Mouse (Mus musculus) spleen, adult 18-20 months (tissue): ENCODE measurements around the gene Hsd3b4.
"Not testable (repeated sequence)": the region's sequence is repeated elsewhere in the genome, so short reads cannot be mapped to it uniquely, and the experiment has no call there.

Experiments
- DNase-seq, 2 experiments: peaks; one replicate each; pipeline ENCODE4 v3.0.0; 2022; ENCODE audit warnings: mixed read lengths in 2 of 2

Hsd3b4 gene

DNA sequence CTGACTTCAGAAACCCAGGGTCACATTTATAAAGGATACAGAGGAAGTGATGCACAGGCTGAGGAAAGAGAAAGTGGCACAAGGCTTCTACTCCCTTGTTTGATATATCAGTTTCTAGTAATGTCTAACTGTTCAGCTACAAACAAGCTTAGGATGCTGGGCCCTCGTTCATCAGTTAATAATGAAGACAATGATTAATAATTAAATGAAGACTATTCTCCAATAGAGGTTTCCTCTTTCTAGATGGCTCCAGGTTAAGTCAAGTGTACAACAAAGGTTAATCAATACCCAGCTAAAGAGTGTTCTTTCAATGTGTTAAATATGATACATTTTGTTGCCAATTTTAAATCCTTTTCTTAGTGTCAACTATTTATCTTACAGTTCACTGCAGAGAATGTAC is at the start of gene Hsd3b4:
TSS of gene Hsd3b4 (minus strand) at position 101 of the 400 bp plus-strand sequence.
- DNase-seq = not testable (repeated sequence)

DNA sequence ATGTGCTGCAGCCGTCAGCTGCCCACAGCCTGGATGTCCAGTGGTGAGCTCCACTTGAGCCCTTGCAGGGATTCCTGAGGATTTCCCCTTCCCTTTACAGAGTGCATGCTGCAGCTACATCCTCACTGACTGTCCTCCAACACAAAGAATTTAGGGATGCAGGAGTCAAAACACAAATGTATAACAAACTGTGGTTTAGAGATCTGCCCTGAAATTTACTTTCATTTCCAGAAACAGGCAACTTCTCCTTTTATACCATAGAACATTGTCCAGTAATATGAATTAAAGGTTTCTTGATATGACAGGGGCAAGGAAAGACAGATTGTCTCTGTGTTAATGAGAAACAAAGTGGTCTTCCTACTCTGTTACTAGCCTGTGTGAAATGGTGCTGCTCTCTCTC is 40.5 kb upstream of the Hsd3b4 start:
- DNase-seq = not testable (repeated sequence)

DNA sequence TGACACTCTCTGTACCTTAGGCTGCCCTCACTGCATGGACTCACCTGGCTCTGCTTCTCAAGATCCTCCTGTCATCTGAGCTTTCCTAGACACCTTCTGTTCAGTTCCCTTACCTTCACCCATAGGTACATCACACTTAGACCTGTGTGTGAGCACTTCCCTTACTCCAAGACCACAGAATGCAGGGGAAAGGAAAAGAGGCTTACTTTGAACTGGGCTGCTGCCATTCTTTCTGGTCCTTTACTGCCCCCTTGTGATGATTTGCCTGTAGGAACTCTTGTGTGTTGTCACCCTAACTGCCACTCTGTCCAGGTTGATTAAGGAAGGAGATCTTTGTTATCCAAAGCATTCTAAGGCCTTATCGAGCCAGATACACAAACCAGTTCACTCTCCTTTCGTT is 39.9 kb upstream of the Hsd3b4 start:
- not testable (repeated sequence) for DNase-seq

DNA sequence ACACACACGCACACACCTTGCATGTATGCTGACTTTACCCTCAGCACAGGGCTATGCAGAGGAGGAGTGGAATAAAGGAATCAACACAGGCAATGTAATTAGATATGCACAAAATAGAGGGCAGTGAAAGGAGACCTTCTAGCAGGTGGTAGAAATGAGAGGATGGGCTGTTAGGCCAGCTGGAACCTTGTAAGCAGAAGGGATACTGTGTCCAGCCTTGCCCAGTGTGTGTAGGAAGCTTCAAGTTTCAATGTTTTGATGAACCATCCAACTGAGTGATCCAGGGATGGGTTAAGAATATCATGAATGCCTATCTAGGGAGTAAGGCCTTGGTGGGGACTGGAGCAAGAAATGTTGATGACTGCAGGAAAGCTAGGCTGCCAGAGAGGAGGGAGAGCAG is 38.2 kb upstream of the Hsd3b4 start:
- not testable (repeated sequence) for DNase-seq

DNA sequence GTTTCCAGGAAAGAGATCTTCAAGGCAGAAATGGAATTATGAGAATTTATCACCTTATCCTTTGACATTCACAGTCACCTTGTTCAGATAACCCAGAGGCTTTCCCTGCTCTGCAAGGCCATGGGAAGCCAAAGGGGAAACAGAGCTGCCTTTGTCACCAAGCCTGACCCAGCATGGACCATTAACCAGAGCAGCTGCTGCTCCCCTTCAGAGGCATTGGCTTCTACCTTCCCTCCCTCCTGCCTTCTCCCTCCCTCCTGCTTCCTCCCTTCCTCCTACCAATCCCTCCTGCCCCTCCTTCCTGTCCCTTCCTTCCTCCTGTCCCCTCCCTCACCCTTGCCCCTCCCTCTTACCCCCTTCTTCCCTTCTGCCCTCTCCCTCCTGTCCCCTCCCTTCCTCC is 37.3 kb upstream of the Hsd3b4 start:
- not testable (repeated sequence) for DNase-seq

DNA sequence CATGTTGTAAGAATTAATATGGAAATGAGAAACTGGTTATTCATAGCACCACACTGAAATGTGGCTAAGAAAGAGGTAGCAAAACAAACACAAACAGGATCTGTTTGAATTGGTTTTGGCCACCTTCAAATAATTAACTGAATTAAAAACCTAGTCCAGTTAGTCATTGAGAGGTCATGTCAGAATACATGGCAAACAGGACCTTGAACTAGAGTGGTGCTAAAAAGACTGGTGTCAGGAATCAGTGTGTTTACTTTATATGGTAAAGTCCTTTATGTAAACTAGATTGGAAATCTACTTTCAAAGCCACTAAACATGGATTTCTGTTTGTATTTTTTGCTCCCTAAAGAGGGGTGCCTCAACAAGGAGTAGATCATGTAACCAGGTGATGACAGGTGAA is 14.7 kb upstream of the Hsd3b4 start:
- DNase-seq = not testable (repeated sequence)

DNA sequence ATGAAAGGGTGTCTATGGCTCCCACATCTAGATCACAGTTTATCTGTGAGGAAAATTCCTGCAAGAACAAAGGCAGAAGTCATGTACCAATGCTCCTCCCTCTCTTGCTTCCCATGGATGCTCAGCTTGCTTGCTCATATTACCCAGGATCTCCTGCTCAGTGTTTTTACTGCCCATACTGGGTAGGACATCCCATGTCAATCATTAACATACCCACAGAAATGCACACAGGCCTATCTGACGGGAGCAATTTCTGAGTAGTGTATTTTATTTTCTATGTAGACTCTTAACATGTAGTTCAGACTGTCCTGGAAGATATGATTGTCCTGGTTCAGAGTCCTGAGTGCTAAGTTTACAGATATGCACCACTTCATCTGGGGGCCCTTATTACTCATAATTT is 14.2 kb upstream of the Hsd3b4 start:
- not testable (repeated sequence) for DNase-seq

DNA sequence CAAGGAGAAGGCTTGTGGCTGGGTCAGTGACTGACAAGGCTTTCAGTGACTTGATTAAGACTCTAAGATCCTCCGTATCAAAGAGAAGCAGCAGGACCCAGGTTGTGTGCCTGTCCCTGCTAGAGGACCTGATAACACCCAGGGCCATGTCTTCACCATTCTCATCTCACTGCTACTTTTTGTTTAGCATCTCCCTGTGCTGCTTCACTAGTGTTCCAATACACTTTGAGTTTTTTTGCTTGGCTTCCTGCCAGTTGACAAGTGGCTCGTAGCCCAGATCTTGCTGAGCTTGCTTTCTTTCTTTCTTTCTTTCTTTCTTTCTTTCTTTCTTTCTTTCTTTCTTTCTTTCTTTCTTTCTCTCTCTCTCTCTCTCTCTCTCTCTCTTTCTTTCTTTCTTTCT is 12.5 kb upstream of the Hsd3b4 start:
- DNase-seq = not testable (repeated sequence)

DNA sequence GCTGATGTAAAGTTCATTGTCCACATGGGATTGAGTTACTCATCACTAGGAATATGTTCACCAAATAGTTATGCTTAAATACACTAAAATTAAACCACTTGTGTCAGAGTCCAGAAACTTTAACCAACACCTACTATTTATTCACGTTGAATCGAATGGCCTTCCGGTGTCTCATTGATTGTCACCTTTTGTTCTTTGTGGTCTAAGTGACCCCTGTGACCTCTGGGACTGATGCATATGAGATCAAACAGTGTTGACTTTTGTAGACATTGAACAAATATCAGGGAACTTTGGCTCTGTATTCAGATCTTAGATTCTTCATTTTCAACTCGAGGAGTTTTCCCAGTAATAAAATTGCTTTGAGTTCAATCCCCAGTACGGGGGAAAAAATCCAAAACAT is 3.1 kb downstream of the Hsd3b4 start:
- DNase-seq = not testable (repeated sequence)

DNA sequence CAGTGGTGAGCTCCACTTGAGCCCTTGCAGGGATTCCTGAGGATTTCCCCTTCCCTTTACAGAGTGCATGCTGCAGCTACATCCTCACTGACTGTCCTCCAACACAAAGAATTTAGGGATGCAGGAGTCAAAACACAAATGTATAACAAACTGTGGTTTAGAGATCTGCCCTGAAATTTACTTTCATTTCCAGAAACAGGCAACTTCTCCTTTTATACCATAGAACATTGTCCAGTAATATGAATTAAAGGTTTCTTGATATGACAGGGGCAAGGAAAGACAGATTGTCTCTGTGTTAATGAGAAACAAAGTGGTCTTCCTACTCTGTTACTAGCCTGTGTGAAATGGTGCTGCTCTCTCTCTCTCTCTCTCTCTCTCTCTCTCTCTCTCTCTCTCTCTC is 12.9 kb downstream of the Hsd3b4 start:
- not testable (repeated sequence) for DNase-seq

DNA sequence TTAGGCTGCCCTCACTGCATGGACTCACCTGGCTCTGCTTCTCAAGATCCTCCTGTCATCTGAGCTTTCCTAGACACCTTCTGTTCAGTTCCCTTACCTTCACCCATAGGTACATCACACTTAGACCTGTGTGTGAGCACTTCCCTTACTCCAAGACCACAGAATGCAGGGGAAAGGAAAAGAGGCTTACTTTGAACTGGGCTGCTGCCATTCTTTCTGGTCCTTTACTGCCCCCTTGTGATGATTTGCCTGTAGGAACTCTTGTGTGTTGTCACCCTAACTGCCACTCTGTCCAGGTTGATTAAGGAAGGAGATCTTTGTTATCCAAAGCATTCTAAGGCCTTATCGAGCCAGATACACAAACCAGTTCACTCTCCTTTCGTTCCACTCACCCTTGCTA is 13.6 kb downstream of the Hsd3b4 start:
- not testable (repeated sequence) for DNase-seq

DNA sequence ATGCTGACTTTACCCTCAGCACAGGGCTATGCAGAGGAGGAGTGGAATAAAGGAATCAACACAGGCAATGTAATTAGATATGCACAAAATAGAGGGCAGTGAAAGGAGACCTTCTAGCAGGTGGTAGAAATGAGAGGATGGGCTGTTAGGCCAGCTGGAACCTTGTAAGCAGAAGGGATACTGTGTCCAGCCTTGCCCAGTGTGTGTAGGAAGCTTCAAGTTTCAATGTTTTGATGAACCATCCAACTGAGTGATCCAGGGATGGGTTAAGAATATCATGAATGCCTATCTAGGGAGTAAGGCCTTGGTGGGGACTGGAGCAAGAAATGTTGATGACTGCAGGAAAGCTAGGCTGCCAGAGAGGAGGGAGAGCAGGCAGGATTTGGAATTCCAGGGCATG is 15.3 kb downstream of the Hsd3b4 start:
- DNase-seq = not testable (repeated sequence)

DNA sequence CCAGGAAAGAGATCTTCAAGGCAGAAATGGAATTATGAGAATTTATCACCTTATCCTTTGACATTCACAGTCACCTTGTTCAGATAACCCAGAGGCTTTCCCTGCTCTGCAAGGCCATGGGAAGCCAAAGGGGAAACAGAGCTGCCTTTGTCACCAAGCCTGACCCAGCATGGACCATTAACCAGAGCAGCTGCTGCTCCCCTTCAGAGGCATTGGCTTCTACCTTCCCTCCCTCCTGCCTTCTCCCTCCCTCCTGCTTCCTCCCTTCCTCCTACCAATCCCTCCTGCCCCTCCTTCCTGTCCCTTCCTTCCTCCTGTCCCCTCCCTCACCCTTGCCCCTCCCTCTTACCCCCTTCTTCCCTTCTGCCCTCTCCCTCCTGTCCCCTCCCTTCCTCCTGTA is 16.1 kb downstream of the Hsd3b4 start:
- DNase-seq = not testable (repeated sequence)

DNA sequence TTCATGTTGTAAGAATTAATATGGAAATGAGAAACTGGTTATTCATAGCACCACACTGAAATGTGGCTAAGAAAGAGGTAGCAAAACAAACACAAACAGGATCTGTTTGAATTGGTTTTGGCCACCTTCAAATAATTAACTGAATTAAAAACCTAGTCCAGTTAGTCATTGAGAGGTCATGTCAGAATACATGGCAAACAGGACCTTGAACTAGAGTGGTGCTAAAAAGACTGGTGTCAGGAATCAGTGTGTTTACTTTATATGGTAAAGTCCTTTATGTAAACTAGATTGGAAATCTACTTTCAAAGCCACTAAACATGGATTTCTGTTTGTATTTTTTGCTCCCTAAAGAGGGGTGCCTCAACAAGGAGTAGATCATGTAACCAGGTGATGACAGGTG is 38.8 kb downstream of the Hsd3b4 start:
- not testable (repeated sequence) for DNase-seq

DNA sequence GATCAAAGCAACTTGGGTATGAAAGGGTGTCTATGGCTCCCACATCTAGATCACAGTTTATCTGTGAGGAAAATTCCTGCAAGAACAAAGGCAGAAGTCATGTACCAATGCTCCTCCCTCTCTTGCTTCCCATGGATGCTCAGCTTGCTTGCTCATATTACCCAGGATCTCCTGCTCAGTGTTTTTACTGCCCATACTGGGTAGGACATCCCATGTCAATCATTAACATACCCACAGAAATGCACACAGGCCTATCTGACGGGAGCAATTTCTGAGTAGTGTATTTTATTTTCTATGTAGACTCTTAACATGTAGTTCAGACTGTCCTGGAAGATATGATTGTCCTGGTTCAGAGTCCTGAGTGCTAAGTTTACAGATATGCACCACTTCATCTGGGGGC is 39.3 kb downstream of the Hsd3b4 start:
- not testable (repeated sequence) for DNase-seq

DNA sequence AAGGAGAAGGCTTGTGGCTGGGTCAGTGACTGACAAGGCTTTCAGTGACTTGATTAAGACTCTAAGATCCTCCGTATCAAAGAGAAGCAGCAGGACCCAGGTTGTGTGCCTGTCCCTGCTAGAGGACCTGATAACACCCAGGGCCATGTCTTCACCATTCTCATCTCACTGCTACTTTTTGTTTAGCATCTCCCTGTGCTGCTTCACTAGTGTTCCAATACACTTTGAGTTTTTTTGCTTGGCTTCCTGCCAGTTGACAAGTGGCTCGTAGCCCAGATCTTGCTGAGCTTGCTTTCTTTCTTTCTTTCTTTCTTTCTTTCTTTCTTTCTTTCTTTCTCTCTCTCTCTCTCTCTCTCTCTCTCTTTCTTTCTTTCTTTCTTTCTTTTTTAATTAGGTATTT is 41.0 kb downstream of the Hsd3b4 start:
- not testable (repeated sequence) for DNase-seq

DNA sequence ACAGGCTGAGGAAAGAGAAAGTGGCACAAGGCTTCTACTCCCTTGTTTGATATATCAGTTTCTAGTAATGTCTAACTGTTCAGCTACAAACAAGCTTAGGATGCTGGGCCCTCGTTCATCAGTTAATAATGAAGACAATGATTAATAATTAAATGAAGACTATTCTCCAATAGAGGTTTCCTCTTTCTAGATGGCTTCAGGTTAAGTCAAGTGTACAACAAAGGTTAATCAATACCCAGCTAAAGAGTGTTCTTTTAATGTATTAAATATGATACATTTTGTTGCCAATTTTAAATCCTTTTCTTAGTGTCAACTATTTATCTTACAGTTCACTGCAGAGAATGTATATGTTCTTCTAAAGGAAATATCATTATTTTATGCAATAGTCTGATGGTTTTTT is 53.3 kb downstream of the Hsd3b4 start, which contains the start of gene Gm4450:
TSS of gene Gm4450 (minus strand) at position 101 of the 400 bp plus-strand sequence.
- DNase-seq = not testable (repeated sequence)

DNA sequence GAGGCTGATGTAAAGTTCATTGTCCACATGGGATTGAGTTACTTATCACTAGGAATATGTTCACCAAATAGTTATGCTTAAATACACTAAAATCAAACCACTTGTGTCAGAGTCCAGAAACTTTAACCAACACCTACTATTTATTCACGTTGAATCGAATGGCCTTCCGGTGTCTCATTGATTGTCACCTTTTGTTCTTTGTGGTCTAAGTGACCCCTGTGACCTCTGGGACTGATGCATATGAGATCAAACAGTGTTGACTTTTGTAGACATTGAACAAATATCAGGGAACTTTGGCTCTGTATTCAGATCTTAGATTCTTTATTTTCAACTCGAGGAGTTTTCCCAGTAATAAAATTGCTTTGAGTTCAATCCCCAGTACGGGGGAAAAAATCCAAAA is 56.5 kb downstream of the Hsd3b4 start:
- not testable (repeated sequence) for DNase-seq
